Mouse (Mus musculus): ENCODE measurements at regions not wholly inside any gene's neighbourhood (a gene's known extent, or its start where the extent isn't known, plus 50 kb on each side); places are given as distances from the start of the nearest gene placed in this dataset.

DNA sequence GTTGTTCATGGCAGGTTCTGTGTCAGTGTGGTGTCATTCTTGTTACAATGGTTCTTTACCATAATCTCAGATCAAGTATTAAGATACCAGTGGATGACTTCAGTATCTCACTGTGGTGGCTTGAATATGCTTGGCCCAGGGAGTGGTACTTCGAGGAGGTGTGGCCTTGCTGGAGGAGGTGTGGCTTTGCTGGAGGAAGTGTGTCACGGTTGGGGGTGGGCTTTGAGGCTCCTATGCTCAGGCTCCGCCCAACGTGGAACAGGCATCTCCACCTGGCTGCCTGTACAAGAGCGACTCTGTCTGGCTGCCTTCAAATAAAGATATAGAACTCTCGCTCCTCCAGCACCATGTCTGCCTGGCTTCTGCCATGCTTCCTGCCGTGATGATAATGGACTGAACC lies 63.6 kb downstream of the Cd2 start:
- Histone ChIP-seq H3K27ac (replicated peaks; ENCODE audit: low read depth, low read length) (no peak overlapping the region), H3K4me1 (ENCODE audit: control insufficient read depth, insufficient read depth, low read length) (no peaks in the 10 kb centered on the region), H3K4me3 (ENCODE audit: low read depth, low read length) (no peak overlapping the region), H3K36me3 (replicated peaks; ENCODE audit: control insufficient read depth, insufficient read depth, low read depth, low read length) (no peaks in the 10 kb centered on the region), H3K4me2 (ENCODE audit: low read depth, low read length) (no peak overlapping the region), H3K9me3 (replicated peaks; ENCODE audit: control insufficient read depth, low read length) (no peaks in the 10 kb centered on the region), H3K27me3 (ENCODE audit: control insufficient read depth, insufficient read depth, low read length) (no peaks in the 10 kb centered on the region), H3K9ac (replicated peaks; ENCODE audit: low read length) (no peak overlapping the region)
- DNase-seq (ENCODE audit: low spot score) (no peak), ATAC-seq (replicated peaks; ENCODE audit: insufficient number of reproducible peaks, low FRiP score, low TSS enrichment, low read depth) (no peak)
- WGBS = 76% methylated on average over 7 of the region's 7 CpGs

DNA sequence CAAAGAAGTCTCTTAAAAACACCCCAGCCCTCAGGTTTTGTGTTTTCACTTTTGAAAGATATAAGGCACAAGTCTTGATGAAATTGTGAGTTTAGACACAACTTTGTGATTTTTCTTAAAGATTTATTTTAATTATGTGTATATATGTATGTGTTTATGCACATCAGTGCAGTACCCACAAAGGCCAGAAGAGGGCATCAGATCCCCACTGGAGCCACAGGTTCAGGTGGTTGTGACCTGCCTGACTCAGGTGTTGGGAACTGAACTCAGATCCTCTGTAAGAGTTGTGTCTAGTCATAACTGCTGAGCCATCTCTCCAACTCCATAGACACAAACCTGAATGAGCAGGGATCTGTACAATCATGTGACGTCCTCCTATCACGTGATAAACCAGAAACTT lies 67.8 kb downstream of the Cd2 start:
- Histone ChIP-seq H3K4me3 (ENCODE audit: low read depth, low read length) (no peak overlapping the region), H3K27ac (replicated peaks; ENCODE audit: low read depth, low read length) (no peak overlapping the region), H3K27me3 (ENCODE audit: control insufficient read depth, insufficient read depth, low read length) (no peaks in the 10 kb centered on the region), H3K36me3 (replicated peaks; ENCODE audit: control insufficient read depth, insufficient read depth, low read depth, low read length) (no peaks in the 10 kb centered on the region), H3K9me3 (replicated peaks; ENCODE audit: control insufficient read depth, low read length) (no peaks in the 10 kb centered on the region), H3K9ac (replicated peaks; ENCODE audit: low read length) (no peak overlapping the region), H3K4me1 (ENCODE audit: control insufficient read depth, insufficient read depth, low read length) (no peaks in the 10 kb centered on the region), H3K4me2 (ENCODE audit: low read depth, low read length) (no peak overlapping the region)
- 93% methylated on average over 2 of the region's 2 CpGs for WGBS
- DNase-seq (ENCODE audit: low spot score) (no peak), ATAC-seq (replicated peaks; ENCODE audit: insufficient number of reproducible peaks, low FRiP score, low TSS enrichment, low read depth) (no peak)

DNA sequence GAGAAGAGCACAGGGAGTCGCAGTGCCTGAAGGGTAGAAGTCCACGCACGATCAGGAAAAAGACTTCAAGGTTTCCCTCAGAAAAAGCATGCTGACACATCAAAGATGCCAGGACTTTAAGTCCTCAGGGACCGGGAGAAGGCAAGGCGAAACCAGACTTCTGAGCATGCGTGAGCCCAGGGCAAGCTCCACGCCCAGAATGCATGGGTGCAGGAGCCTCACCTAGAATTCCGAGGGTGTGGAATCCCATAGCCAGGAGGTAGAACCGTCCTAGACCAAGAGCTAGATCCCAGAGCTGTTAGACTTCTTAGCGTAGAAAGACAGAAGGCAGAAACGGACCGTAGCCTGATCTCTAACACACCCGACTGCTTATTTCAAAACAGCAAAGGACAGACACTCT lies 71.0 kb downstream of the Cd2 start:
- Histone ChIP-seq H3K4me3 (ENCODE audit: low read depth, low read length) (no peak overlapping the region), H3K27ac (replicated peaks; ENCODE audit: low read depth, low read length) (no peak overlapping the region), H3K9me3 (replicated peaks; ENCODE audit: control insufficient read depth, low read length) (no peaks in the 10 kb centered on the region), H3K4me1 (ENCODE audit: control insufficient read depth, insufficient read depth, low read length) (peaks cover 5% of the 10 kb centered on the region; the same call in 1 of the 2 replicates), H3K9ac (replicated peaks; ENCODE audit: low read length) (no peak overlapping the region), H3K4me2 (ENCODE audit: low read depth, low read length) (no peak overlapping the region), H3K27me3 (ENCODE audit: control insufficient read depth, insufficient read depth, low read length) (no peaks in the 10 kb centered on the region), H3K36me3 (replicated peaks; ENCODE audit: control insufficient read depth, insufficient read depth, low read depth, low read length) (no peaks in the 10 kb centered on the region)
- no peak for DNase-seq (ENCODE audit: low spot score)
- no peak for ATAC-seq (replicated peaks; ENCODE audit: insufficient number of reproducible peaks, low FRiP score, low TSS enrichment, low read depth)
- WGBS = 91% methylated on average over 13 of the region's 13 CpGs

DNA sequence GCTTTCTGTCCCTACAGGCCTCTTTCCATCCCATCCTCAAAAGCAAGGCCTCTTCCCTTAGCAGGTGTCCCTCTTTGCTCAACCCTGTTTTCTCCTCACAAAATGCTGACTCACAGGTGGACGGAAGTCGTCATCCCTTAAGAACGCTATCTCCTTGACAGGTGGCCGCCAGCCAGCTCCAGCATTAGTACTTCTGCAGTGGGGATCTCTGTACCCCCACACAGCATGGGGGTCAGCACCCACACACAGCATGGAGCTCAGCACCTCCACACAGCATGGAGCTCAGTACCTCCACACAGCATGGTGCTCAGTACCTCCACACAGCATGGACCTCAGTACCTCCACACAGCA lies 74.6 kb downstream of the Cd2 start:
- DNase-seq (ENCODE audit: low spot score) = no peak
- WGBS = 55% methylated on average over 4 of the region's 4 CpGs
- peak; percentile 8; the same call in 1 of the 2 replicates for ATAC-seq (replicated peaks; ENCODE audit: insufficient number of reproducible peaks, low FRiP score, low TSS enrichment, low read depth)
- Histone ChIP-seq H3K4me3 (ENCODE audit: low read depth, low read length) (no peak overlapping the region), H3K27ac (replicated peaks; ENCODE audit: low read depth, low read length) (no peak overlapping the region; the same call in 1 of the 2 replicates), H3K4me2 (ENCODE audit: low read depth, low read length) (no peak overlapping the region), H3K27me3 (ENCODE audit: control insufficient read depth, insufficient read depth, low read length) (no peaks in the 10 kb centered on the region), H3K36me3 (replicated peaks; ENCODE audit: control insufficient read depth, insufficient read depth, low read depth, low read length) (no peaks in the 10 kb centered on the region), H3K9me3 (replicated peaks; ENCODE audit: control insufficient read depth, low read length) (no peaks in the 10 kb centered on the region), H3K9ac (replicated peaks; ENCODE audit: low read length) (no peak overlapping the region), H3K4me1 (ENCODE audit: control insufficient read depth, insufficient read depth, low read length) (peaks cover 5% of the 10 kb centered on the region; the same call in 1 of the 2 replicates)

DNA sequence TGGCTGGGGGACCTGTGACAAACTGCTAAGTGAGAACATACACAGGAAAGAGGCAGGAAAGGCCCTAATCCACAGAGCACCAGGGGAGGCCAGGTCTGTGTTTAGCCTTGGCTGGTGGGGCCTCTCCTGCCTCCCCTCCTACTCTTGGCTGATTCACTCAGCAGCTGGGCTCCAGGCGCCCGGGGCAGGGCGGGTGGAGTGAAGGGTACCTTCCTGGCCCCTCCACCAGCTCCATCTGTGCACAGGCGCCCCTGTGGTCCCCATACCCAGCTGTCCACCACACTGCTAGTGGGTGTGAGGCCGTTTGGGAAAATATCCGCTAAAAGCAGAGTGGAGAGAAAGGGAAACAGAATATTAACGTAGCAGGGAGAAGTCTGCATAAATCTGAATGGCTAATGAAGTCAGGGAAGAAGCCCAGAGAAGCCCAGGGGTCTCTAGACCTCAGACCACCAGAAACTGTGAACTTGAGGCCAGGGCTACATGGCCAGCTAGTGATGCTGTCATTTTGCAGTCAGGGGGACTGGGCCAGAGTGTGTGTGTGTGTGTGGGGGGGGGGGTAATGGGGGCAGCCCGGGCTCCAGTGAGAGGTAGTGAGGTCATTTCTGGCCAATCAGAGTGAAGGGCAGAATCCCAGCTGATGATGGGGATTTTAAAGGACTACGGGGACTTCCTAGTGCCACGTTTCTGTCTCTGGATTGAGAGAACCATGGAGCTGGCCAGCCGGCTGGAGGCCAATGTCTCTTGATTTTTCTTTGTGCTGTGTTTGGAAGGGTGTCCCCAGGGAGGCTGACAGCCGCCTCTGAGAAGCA lies 75.1 kb downstream of the Cd2 start:
- 9% methylated on average over 12 of the region's 12 CpGs for WGBS
- Histone ChIP-seq H3K4me2 (ENCODE audit: low read depth, low read length) (no peak overlapping the region; the same call in 1 of the 2 replicates), H3K4me1 (ENCODE audit: control insufficient read depth, insufficient read depth, low read length) (peaks cover 5% of the 10 kb centered on the region; the same call in 1 of the 2 replicates), H3K4me3 (ENCODE audit: low read depth, low read length) (no peak overlapping the region), H3K27ac (replicated peaks; ENCODE audit: low read depth, low read length) (peak overlapping the region; percentile 62), H3K27me3 (ENCODE audit: control insufficient read depth, insufficient read depth, low read length) (no peaks in the 10 kb centered on the region), H3K9me3 (replicated peaks; ENCODE audit: control insufficient read depth, low read length) (no peaks in the 10 kb centered on the region), H3K9ac (replicated peaks; ENCODE audit: low read length) (0 out of 2 replicates have a peak overlapping the region, but pooled peaks have one; percentile 34), H3K36me3 (replicated peaks; ENCODE audit: control insufficient read depth, insufficient read depth, low read depth, low read length) (no peaks in the 10 kb centered on the region)
- DNase-seq (ENCODE audit: low spot score) = peak; percentile 47
- ATAC-seq (replicated peaks; ENCODE audit: insufficient number of reproducible peaks, low FRiP score, low TSS enrichment, low read depth) = peak; percentile 75

DNA sequence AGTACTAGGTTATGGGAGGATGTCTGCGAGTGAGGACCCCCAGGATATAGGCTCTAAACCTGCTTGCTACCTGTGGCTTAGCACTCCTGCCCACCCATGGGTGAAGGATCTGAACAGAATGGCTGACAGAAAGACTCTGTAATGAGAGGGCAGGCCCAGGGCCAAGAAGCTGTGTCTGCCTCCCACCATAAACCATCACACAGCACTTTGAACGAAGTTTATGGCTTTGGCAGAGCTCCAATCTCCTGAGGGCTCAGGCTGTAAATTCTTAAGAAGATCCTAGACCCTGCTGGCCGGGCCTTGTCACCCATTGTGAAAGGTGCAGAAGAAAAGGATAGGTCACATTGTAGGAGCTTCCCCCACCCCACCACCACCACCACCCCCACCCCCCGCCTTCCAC lies 75.8 kb downstream of the Cd2 start:
- DNase-seq (ENCODE audit: low spot score) = no peak
- ATAC-seq (replicated peaks; ENCODE audit: insufficient number of reproducible peaks, low FRiP score, low TSS enrichment, low read depth) = no peak

DNA sequence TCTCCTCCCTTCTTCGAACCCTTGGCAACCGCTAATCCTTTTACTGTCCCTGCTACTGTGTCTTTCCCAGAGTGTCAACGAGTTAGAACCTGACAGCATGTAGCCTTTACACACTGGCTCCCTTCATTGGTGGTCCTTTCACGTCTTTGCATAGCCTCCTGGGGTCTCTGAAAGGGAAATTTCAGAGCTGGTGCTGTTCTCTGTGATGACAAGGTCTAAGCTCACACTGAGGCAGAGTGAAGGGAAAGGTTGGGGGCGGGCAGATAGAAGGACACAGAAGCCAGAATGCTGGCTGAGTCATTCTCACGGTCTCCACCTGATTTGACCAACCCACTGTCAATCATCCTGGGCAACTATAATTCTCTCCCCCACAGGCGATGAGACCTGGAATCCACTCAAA lies 78.2 kb downstream of the Cd2 start:
- Histone ChIP-seq H3K4me3 (ENCODE audit: low read depth, low read length) (no peak overlapping the region), H3K36me3 (replicated peaks; ENCODE audit: control insufficient read depth, insufficient read depth, low read depth, low read length) (no peaks in the 10 kb centered on the region), H3K27me3 (ENCODE audit: control insufficient read depth, insufficient read depth, low read length) (no peaks in the 10 kb centered on the region), H3K27ac (replicated peaks; ENCODE audit: low read depth, low read length) (no peak overlapping the region), H3K9ac (replicated peaks; ENCODE audit: low read length) (no peak overlapping the region), H3K4me1 (ENCODE audit: control insufficient read depth, insufficient read depth, low read length) (peaks cover 5% of the 10 kb centered on the region; the same call in 1 of the 2 replicates), H3K4me2 (ENCODE audit: low read depth, low read length) (no peak overlapping the region), H3K9me3 (replicated peaks; ENCODE audit: control insufficient read depth, low read length) (no peaks in the 10 kb centered on the region)
- 77% methylated on average over 7 of the region's 7 CpGs for WGBS
- no peak for DNase-seq (ENCODE audit: low spot score)
- ATAC-seq (replicated peaks; ENCODE audit: insufficient number of reproducible peaks, low FRiP score, low TSS enrichment, low read depth) = no peak

More for the DNA sequence above, 75.8 kb downstream of the Cd2 start:
- WGBS = 59% methylated on average over 4 of the region's 4 CpGs
- Histone ChIP-seq H3K9ac (replicated peaks; ENCODE audit: low read length) (no peak overlapping the region), H3K36me3 (replicated peaks; ENCODE audit: control insufficient read depth, insufficient read depth, low read depth, low read length) (no peaks in the 10 kb centered on the region), H3K9me3 (replicated peaks; ENCODE audit: control insufficient read depth, low read length) (no peaks in the 10 kb centered on the region), H3K27me3 (ENCODE audit: control insufficient read depth, insufficient read depth, low read length) (no peaks in the 10 kb centered on the region), H3K4me2 (ENCODE audit: low read depth, low read length) (no peak overlapping the region), H3K27ac (replicated peaks; ENCODE audit: low read depth, low read length) (no peak overlapping the region), H3K4me1 (ENCODE audit: control insufficient read depth, insufficient read depth, low read length) (peaks cover 5% of the 10 kb centered on the region; the same call in 1 of the 2 replicates), H3K4me3 (ENCODE audit: low read depth, low read length) (no peak overlapping the region)

DNA sequence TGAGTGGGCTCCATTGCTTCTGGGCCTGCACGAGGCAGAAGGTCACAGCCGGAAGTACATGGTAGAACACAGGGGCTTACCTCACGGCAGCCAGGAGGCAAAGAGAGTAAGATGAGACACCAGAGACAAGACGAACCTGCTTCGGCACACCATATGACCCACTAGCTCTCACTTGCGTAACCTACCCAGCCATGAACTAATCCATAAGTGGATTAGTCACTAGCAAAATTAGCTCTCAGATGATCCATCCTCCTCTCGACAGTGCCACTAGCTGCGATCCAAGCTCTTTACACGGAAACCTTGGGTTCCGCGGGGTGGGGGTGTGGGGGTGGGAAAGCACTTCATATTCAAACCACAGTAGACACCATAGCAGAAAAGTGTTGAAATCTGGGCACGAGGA lies 79.0 kb downstream of the Cd2 start:
- ATAC-seq (replicated peaks; ENCODE audit: insufficient number of reproducible peaks, low FRiP score, low TSS enrichment, low read depth) = no peak
- 88% methylated on average over 12 of the region's 12 CpGs for WGBS
- no peak for DNase-seq (ENCODE audit: low spot score)

More for the DNA sequence above, 79.0 kb downstream of the Cd2 start:
- no peaks in the 10 kb centered on the region for H3K9me3 ChIP-seq (replicated peaks; ENCODE audit: control insufficient read depth, low read length)
- peaks cover 5% of the 10 kb centered on the region; the same call in 1 of the 2 replicates for H3K4me1 ChIP-seq (ENCODE audit: control insufficient read depth, insufficient read depth, low read length)
- no peaks in the 10 kb centered on the region for H3K27me3 ChIP-seq (ENCODE audit: control insufficient read depth, insufficient read depth, low read length)
- no peak overlapping the region for H3K4me3 ChIP-seq (ENCODE audit: low read depth, low read length)
- H3K27ac ChIP-seq (replicated peaks; ENCODE audit: low read depth, low read length) = no peak overlapping the region
- no peak overlapping the region for H3K9ac ChIP-seq (replicated peaks; ENCODE audit: low read length)
- no peaks in the 10 kb centered on the region for H3K36me3 ChIP-seq (replicated peaks; ENCODE audit: control insufficient read depth, insufficient read depth, low read depth, low read length)
- no peak overlapping the region for H3K4me2 ChIP-seq (ENCODE audit: low read depth, low read length)

Measured in embryonic facial prominence, embryonic 11.5 days (tissue).